Mouse (Mus musculus) kidney, adult 8-10 months (tissue): ENCODE results near the gene Pitpnm2.

ENCODE experiments used
- DNase-seq, 2 experiments: peaks; one replicate each; pipeline ENCODE4 v3.0.0; 2022

Gene Pitpnm2

DNA sequence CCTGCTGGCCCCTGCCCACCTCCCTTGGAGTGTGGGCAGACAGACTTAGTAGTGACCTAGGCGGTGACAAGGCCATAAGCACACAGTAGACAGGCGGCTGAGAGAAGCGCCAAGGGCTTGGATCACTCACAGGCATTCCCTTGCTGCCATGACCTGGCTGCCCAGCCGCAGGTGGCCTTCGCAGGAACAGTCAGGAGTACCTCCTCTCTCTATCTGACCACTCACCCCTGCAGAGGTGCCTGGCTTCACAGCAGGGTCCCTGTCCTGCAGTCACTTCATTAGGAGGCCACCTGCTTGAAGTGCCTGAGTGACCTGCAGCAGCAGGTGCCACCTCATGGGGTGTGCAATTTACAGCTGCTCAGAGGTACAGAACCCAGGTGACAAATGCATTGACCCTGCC is 50.4 kb downstream of the Pitpnm2 start:
- no peak for DNase-seq

DNA sequence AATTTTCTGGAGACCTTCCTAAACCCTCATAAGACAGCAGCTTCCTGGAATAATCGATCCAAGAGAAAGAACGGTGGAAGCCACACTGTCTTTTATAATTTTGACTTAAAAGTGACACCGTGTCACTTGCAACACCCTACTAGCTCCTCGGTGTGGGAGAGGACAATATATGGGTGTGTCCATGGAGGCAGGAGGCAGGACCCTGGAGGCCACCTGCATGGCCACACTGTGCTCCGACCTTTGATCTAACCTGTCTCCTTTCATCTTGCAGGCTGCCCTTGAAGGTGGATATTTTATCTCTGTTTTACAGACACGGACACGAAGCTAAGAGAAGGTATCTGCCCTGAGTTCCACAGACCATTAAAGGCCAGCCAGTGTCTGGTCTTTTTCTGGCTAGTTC is 51.1 kb downstream of the Pitpnm2 start:
- no peak for DNase-seq

DNA sequence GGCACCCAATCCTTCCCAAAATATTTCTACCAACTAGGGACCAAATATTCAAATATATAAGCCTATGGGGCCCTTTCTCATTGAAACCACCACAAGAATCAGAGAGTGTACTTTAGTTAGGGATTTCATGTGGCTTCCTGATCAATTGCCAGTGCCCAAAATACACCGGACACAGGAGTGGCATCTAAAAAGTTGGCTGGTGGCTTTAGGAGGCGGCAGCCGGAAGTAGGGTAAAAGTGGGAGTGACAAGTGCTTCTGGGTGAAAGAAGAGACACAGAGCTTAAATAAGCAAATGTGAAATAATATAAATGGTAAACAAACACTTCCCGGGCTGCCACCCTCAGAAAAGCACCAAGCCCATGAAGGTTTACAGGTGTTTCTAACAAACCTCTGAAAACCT is 53.5 kb downstream of the Pitpnm2 start:
- DNase-seq, result no peak

DNA sequence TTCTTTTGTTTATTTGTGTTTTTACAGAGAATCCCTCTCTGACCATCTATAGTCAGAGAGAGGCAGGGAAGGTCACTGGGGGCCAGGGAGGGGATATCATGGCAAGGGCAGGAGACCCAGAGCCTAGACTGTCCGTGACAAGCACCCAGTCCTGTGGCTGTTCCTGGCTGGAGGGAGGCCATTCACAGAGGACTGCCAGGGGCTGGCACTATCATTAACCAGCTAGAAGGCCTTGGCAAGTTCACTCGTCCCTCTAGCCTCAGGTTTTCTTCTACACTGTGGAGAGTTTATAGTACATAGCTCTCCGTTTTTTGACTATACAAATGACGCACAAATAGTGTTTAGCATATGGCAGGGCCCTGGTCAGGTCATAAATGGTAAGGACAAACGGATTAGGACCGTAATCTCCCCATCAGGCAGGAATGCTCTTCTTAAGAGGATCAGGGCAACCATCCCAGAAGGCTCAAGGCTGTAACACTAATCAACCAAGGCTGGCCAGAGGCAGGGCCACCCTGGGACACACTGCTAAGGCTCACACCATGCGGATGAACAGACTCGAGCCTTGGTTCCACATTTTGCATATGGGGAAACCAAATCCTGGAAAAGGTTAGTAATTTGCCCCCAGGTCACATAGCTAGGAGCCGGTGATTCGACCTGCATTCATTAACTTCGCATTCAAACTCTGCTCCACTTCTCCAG is 55.0 kb downstream of the Pitpnm2 start:
- DNase-seq, result peak in 1 of 2 experiments; percentile 45

DNA sequence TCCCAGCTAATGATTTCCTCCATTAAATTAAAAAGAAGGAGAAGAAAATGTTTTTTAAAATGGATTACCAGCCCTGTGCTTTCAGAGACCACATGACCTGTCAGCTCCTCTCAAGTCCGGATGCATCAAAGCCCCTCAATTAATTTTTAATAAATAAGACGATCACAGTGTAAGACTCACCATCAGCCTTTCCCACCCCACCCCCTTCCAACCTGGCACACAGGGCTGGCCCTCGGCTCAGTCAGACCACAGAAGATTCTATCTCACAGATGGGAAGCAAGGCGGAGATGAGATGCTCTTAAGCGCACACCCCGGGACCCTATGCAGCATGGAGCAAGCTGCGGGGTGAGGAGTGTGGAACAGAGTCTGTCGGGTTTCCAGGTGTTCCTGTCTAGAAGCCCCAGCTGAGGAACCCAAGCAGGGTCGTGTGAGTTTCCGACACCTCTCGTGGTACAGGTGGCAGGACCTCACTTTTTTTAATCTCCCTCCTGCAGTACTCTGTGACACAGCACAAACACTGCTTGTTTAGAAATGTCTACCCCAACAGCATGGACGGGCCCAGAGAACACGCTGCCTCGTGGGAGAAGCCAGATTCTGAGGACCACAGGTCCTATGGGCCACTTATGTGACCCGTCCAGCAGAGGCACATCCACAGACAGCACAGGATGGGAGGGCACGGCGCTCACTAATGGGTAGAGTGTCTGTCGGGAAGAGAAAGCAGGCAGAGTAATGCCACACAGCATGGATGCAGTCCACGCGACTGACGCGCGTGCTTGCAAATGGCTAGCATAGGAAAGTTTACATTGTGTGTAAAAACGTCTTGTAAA is 56.1 kb downstream of the Pitpnm2 start:
- no peak for DNase-seq

DNA sequence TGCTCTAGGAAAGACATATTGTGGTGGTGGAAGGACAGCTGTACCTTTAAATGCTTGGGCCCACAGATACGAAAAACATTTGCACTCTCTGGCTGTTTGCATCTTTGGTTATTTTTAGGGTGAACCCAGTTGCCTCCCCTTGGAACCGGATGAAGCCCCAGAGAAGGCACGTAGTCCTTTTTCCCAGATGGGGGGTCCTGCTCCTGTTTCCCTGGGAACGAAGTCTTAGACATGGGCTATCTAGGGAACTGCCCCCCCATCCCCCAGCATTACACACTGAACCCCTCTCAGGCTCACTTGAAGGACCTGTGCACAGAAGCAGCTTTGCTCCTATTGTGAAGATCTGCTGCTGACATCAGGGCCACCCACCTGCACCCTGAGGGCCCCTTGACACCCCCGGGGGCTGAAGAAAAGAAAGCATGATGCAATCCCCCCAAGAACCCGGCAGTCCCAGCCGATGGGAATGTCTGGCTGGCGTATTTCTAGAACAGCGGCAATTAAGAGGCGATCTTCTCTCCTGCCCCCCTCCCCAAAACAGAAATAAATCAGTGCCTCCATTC is 56.8 kb downstream of the Pitpnm2 start:
- DNase-seq, result no peak

DNA sequence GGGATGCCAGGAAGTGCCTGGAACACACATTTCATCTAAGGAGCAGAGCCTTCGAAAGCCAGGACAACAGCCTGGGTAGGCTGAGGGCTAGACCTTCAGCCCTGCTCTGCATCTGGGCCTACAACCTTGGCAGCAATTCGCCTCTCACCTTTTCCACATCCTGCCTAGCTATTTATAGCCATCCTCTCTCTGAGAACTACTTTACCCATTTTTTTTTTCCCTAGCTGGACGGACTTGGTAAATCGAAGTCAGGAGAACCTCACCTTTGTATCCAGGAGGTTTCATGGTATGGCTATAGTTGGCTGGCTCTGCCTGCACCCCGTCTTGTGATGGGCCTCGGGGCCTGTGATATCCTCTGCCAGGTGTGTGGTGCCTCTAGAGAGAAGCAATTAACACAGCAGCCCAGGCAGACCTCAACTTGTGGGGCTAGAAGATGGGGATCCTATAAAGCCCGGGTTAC is 57.3 kb downstream of the Pitpnm2 start:
- DNase-seq, result no peak

DNA sequence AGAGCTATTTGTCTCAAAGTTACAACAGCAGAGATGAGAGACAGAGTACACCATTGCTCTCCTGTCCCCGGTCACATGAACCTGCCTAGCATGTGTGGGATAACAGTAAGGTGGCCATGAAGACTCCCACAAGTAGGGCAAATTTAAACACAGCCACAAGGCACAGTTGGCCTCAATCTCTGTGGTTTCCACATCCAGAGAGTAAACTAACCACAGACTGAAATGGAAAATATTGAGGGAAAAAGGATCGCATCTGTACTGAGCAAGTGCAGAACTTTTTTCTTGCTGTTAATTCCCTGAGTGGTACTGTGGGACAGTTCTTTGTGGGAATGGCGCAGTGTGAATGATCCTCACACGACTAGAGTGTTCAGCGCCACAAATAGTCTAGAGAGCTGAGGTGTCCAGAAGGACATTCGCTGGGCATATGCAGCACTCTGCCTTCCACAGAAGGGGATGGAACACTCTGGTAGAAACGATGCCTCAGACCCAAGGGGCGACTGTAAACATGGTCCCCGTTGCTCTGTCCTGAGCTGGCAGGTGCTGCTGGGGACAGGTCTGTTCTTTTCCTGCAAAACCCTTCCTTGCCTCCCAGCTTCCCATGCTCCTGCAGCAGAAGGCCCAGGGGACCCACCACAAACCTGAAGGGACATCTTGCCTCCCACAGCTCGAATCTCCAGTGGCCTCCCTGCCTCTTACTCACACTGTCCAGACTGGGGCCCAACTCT is 59.3 kb downstream of the Pitpnm2 start:
- DNase-seq, result no peak

DNA sequence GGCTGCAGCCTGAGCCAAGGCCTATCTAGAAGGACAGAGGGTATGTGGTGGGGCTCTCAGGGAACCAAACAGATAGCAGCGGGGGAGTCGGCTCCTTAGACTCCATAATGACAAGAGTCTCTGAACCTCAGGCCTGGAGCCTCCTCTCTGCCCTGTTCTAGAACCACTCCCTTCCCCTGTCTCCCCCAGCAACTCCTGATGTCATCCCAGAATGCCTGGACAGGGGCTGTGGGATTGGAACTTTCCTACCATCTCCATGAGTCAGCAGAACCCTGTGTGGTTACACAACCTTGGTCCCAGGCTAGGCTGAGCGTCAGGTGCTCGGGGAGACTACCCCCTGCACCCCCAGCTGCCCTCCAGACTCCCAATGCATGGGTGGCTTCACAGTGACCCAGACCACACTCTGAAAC is 60.0 kb downstream of the Pitpnm2 start:
- no peak for DNase-seq

DNA sequence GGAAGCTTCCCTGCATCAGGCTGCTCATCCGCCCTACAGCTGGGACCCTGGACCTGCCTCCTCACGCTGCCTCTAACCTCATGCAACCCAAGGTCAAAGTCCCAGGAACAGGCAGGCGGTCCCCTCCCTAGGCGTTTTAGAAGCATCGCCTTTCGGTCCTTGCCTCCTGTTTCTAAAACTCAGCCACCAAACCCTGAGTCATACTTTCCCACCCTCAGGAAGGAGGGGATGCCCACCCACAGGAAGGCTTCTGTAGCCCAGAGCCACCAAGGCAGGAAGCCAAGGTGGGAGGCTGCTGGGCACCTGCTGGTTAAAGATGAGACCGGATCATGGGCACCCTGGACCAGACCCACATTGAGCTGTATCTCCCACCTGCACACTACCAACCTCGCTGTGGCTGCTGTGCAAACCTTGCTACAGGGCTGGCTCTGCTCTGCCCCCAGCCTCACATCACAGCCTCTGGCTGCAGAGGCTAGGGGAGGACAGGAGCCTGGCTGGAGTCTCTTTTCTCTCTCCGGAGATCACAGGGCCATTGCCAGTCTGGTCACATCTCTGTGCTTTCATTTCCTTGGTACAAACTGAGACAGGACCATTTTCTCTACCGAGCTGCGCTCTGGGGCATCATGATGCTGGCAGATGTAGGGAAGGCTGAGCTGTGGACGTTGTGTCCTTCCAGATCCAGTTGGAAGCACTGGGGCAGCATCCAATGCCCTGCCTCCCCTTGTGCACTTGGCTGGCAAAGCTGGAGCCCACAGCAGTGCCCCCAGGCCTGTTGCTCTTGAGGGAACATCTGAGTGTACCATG is 61.9 kb downstream of the Pitpnm2 start:
- DNase-seq, result peak in 1 of 2 experiments; percentile 25

DNA sequence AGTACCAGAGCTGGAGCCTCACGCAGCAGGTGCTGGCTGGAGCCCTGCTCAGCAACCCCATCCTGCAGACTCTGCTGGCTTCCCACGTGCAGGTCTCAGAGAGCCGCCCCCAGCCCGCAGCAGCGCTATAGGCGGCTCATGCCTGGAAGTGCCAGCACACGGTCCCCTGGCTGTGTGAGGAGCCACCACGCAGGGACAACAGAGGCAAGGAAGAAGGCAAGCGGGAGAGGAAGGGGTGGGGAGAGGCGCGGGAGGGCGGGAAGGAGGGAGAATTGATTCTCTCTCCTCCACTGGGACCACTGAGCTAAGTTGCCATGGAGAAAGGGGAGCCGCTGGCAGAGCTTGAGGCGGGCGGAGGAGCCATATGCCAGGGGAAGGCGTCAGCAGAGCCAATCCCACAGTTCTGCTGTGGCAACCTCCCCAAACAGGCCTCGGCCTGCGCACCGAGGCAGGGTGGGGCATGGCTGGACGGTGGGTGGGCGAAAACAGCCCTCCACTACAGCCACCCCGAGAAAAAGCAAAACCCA is 62.5 kb downstream of the Pitpnm2 start:
- no peak for DNase-seq

DNA sequence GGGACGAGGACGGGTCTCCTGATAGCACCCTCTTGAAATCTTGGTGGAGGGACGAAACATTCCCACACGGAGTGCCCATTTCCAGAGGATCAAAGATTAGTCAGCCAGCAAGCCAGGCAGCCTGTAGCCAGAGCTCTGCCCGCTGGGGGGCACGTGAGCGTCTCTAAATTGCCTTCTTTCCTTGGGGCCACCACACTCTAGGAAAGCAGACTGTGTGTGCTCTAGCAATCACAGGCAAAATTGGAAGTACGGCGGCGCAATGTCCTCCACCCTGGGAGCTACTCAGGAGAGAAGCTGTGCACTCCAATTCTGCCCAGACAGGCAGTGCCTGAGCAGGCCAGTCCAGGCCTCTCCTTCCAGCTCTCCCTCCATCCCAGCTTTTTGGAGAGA is 63.1 kb downstream of the Pitpnm2 start:
- DNase-seq, result no peak

DNA sequence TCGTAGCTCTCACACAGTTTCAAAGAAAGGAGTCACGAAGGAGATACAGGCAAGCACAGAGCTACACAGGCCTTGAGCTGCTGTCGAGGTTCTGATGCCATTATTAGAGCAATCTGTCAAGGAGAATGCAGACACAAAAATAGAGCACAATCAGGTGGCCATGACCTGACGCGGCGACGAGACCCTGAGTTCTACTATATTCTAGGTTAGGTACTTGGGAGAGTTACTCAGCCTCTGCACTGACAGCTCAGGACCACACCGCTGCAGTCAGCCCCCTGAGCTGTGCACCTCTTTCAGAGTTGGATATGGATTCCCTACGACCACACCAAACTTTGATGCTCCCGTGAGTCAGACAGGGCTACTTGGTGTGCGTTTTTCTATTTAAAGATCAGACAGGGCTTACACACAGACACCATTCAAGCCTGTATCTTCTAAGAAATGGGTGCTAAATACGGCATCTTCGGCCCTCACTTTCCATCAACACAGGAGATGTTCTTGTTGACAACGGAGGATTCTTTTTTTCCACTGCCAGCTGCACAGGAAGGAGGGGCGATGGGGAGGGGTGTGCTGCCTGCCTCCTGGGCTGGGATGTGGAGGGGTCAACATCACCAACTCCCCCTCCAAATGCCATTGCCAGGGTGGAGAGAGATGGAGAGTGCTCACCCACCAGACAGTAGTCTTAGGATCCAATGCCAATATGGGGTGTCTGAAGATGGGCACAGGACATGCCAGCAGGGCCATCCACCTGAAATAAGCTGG is 63.7 kb downstream of the Pitpnm2 start:
- no peak for DNase-seq

DNA sequence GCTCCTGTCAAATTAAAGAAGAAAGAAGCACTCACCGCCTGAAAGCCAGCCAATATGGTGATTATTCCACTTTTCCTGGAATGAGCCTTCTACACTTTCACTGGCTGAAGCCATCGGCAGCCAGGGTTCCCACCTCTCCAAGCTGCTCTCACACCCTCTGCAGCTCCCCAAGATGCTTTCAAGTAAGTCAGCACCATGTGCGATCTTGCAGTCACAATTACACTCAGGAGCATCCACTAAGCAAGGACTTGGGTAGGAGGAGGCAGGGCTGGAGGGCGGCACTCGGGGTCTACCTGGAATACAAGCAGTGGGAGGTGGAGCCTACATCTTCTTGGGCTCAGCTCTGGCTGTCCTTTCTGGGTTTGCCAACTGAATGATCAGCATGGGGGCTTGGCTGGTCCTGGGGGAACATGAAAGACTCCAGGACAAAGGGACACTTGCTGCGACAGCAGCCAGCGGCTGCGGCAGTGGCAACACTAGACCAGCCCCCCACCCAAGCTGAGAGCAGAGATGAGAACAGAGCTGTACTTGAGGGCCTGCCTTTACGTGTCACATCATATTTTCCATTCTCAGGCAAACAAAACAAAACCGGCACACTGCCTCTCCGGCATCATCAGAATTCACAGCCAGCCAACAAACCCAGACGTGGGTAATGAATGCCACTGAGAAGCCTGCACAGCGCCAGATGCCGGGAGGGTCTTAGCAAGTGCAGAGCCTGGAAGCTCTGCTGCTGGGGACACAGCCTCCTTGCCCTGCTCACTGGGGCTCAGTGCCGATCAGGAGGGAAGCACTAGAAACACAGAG is 64.5 kb downstream of the Pitpnm2 start:
- no peak for DNase-seq

DNA sequence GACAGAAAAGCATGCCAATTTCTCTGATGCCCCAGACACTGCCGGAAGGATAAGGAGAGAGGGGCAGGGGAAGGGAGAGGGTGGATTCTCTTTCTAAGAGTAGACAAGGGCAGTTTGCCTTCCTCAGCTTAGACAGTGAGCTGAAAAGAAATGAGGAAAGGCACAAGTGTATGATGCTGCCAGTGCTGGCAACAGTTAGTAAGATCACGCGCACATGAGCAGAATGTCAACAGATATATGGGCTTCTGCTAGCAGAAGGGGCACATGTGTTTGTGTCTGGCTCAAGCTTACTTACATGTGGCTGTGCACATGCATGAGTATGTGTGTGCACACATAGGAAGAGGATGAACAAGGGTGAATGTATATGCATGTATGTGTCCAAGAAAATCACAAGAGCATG is 65.4 kb downstream of the Pitpnm2 start:
- DNase-seq, result no peak

DNA sequence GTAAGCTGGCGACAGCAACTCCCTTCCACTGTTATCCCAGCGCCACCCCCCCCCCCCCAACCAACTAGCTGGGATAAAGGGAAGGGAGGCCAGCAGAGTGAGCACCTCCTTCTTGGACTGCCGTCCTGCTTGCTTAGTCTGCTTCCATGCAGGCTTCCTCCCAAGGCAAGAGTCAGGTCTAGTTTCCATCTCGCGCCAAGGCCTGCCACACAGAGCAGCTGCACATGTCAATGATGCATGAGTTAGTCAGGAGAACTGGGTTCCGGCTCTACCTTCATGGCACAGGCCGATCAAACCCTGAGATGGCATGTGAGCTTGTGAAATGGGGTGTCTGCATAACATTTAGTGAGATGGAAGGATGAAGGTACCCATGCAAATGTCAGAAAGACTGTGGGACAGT is 66.9 kb downstream of the Pitpnm2 start:
- no peak for DNase-seq

DNA sequence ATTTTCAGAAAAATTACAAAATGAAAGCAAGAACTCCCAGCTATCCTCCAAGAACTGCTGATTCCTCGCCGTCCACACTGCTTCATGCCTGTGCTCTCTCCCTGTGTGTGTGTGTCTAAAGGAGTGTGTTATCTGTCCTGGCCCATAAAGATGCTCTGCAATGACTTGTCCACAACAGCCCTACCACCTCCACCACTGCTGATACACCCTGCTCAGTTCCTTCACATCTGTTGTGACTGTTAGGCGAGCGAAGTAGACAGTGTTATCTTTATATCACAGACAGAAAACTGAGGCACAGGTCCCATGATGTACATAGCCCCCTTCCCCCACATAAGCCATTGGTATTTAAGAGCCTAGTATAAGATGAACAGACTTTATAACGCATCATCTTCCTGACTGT is 67.5 kb downstream of the Pitpnm2 start:
- no peak for DNase-seq

DNA sequence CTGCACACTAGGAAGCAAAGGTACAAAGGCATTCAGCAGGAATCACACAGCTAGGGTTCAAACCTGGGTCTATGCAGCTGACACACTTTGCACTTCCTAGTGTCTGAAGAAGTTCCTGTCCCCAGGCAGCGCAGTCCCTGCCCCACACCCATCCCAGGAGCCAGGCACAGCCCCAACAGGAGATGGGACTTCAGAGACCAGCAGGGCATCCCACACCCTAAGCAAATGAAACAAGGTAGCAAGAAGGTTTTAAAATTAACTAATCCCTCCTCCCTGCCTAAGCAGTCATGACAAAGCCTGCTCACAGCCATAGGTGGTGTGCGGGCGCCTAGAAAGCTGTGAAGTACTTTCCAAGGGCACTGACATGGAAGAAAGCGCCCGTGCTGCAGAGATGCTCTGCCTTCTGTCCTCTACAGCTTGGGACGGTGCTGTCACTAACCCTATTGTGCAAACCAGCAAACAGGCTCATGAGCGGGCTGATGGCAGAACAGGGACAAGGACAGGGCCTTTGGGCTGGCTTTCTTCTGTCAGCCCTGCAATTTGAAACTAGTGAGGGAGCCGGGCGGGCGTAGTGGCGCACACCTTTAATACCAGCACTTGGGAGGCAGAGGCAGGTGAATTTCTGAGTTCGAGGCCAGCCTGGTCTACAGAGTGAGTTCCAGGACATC is 68.9 kb downstream of the Pitpnm2 start:
- DNase-seq, result no peak

DNA sequence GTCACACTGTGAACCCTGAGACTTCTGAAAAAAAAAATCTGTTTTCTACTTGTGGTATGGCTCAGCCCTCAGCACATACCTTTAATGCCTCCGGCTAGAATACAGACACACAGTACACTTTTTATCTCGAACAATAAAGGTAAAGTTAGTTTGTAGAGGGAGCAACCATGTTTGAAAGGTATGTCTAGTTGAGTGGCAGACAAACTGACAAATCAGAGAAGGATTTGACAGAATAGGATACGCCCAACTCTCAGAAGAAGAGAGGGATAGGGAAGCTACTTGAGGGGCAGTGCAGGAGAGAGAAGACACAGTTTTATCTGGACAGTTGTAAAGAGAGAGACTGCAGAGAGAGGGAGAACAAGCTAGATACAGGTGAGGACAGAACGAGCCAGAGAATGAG is 70.1 kb downstream of the Pitpnm2 start:
- DNase-seq, result no peak

DNA sequence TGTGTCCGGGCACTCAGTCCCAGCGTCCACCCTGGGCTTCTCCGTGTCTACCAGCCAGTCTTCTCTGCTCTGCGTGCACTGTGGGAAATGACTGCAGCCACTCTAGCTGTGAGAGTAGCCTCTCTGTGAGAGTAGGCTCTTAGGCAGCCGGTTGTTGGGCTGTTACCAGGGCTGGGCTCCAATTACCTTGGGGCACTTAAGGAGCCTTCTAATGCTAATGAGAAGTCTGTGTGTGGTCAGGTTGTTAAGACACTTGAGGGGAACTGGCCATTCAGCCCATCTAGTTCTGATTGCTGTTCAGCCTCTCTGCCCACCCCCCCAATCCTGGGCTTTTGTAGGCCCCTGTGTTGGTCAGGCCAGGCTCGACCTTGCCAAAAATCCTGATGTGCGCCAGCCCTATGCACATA is 72.8 kb downstream of the Pitpnm2 start:
- DNase-seq, result no peak
